Mouse (Mus musculus) liver, embryonic 13.5 days (tissue): ENCODE results near the gene Nsl1. TPM values are rescaled to one million over a fixed set of nuclear protein-coding genes. Genes with fewer than 3 reads are reported as not detected.
"Not testable (repeated sequence)": the region's sequence is repeated elsewhere in the genome, so short reads cannot be mapped to it uniquely, and the experiment has no call there.

ENCODE experiments used
- ATAC-seq: fragments of 200-750 bp; cut with Nextera tagmentation; 2 replicates; pipeline ENCODE4 v1.8.0; 2017; ENCODE audit warnings: low read depth, mild to moderate bottlenecking, moderate number of reproducible peaks, moderate library complexity
- DNase-seq: peaks from one replicate; pipeline ENCODE4 v3.0.0; 2022
- H3K27ac ChIP-seq: fragments of 300-500 bp; sonication (generic); 2 replicates; pipeline ENCODE4 v1.5.1; 2015; ENCODE audit warnings: moderate library complexity, mild to moderate bottlenecking, inconsistent platforms
- H3K27me3 ChIP-seq: fragments of 300-500 bp; sonication (generic); 2 replicates; pipeline ENCODE4 v1.6.1; 2015; ENCODE audit warnings: mild to moderate bottlenecking, inconsistent platforms
- H3K36me3 ChIP-seq: fragments of 300-500 bp; sonication (generic); 2 replicates; pipeline ENCODE4 v1.6.1; 2015; ENCODE audit warnings: mild to moderate bottlenecking, inconsistent platforms
- H3K4me1 ChIP-seq: fragments of 300-500 bp; sonication (generic); replicated peaks from 2 replicates; pipeline ENCODE4 v1.6.1; 2015; ENCODE audit warnings: inconsistent platforms
- H3K4me2 ChIP-seq: fragments of 300-500 bp; sonication (generic); 2 replicates; pipeline ENCODE4 v1.6.1; 2015; ENCODE audit warnings: inconsistent platforms, mild to moderate bottlenecking, moderate library complexity
- H3K4me3 ChIP-seq: fragments of 300-500 bp; sonication (generic); replicated peaks from 2 replicates; pipeline ENCODE4 v1.5.1; 2015; ENCODE audit warnings: mild to moderate bottlenecking, inconsistent platforms
- H3K9ac ChIP-seq: fragments of 300-500 bp; sonication (generic); 2 replicates; pipeline ENCODE4 v1.6.1; 2015; ENCODE audit warnings: mild to moderate bottlenecking, inconsistent platforms
- H3K9me3 ChIP-seq: fragments of 300-500 bp; sonication (generic); replicated peaks from 2 replicates; pipeline ENCODE4 v1.6.1; 2016; ENCODE audit warnings: inconsistent platforms
- WGBS: fragments of 180-500 bp; shearing (Covaris S2); methylation state at CpG from one replicate; pipeline ENCODE4 v1.1.7; 2015; ENCODE audit not compliant: insufficient replicate concordance; 5-methylcytosine and 5-hydroxymethylcytosine counted together
- polyA plus RNA-seq: library from polyadenylated mRNA; unstranded; fragments of >200 nt; fragmentation: Nextera tagmentation; extraction: Ambion mirVana; gene quantifications from 2 replicates; pipeline ENCODE4 v1.2.1, GENCODE M21; 2015

Nsl1 gene
- polyA plus RNA-seq, 1 experiment from 2014 or later: 16.7 TPM

GRCm38 (mm10) chr1:191030922-191031425 is 31.8 kb upstream of the Nsl1 start:
- H3K27me3 ChIP-seq, H3K36me3 ChIP-seq, H3K27ac ChIP-seq, H3K9ac ChIP-seq, DNase-seq, H3K4me1 ChIP-seq, H3K9me3 ChIP-seq, H3K4me2 ChIP-seq, H3K4me3 ChIP-seq, ATAC-seq: not testable (repeated sequence)
- 52% methylated on average over 6 of the region's 6 CpGs for WGBS

- no peak for ATAC-seq
These were observed 27.2 kb upstream of the Nsl1 start for GRCm38 (mm10) chr1:191035649-191036048.

GRCm38 (mm10) chr1:191036554-191037334 is 26.1 kb upstream of the Nsl1 start, which contains the start of gene Spata45:
Spata45 (plus strand) TSS chr1:191036639.
- no peaks in the 10 kb centered on the region for H3K4me1 ChIP-seq
- H3K27me3 ChIP-seq: no peaks in the 10 kb centered on the region
- H3K9me3 ChIP-seq: no peaks in the 10 kb centered on the region
- DNase-seq (no peak), ATAC-seq (no peak)
- H3K9ac ChIP-seq: no peak within 1 kb of the TSS
- no peak within 1 kb of the TSS for H3K27ac ChIP-seq
- H3K4me3 ChIP-seq: no peak within 1 kb of the TSS
- no peaks in the 10 kb centered on the region for H3K36me3 ChIP-seq
- H3K4me2 ChIP-seq: no peak within 1 kb of the TSS
- 58% methylated on average over 6 of the region's 6 CpGs for WGBS

More at GRCm38 (mm10) chr1:191035649-191036048, 27.2 kb upstream of the Nsl1 start:
- Histone ChIP-seq H3K4me3 (no peak overlapping the region), H3K27ac (no peak overlapping the region), H3K4me2 (no peak overlapping the region), H3K4me1 (no peaks in the 10 kb centered on the region), H3K9ac (no peak overlapping the region), H3K27me3 (no peaks in the 10 kb centered on the region), H3K36me3 (no peaks in the 10 kb centered on the region), H3K9me3 (no peaks in the 10 kb centered on the region)
- no peak for DNase-seq
- 34% methylated on average over 4 of the region's 4 CpGs for WGBS

- DNase-seq (no peak), ATAC-seq (no peak)
- Histone ChIP-seq H3K27me3 (no peaks in the 10 kb centered on the region), H3K4me1 (peaks cover 7% of the 10 kb centered on the region), H3K9ac (no peak overlapping the region), H3K9me3 (no peaks in the 10 kb centered on the region), H3K36me3 (no peaks in the 10 kb centered on the region), H3K27ac (no peak overlapping the region), H3K4me3 (no peak overlapping the region), H3K4me2 (no peak overlapping the region)
- 73% methylated on average over 4 of the region's 4 CpGs for WGBS
These were observed 24.8 kb upstream of the Nsl1 start for GRCm38 (mm10) chr1:191037999-191038398.

- ATAC-seq: no peak
- H3K27me3 ChIP-seq: no peaks in the 10 kb centered on the region
These were observed 21.5 kb upstream of the Nsl1 start for GRCm38 (mm10) chr1:191041352-191041751.

DNA sequence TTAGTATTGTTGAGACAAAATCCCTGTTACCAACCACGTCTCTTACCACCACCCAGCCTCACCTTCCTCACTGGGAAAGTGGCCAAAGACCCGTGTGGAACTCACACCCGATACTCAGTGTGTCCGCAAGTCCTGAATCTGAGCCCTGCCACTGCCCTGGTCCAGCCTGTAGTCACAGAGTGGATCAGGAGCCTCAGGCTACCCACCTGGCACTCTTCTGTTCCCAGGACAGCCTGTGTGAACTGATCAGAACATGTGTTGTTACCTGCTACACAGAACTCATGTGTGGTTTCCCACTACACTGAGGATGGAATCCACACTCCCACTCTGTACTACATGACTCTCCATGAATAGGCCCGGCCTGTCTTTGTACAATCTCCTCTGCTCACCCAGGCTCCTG is 20.7 kb upstream of the Nsl1 start:
- DNase-seq (no peak), ATAC-seq (no peak)
- Histone ChIP-seq H3K4me3 (no peak overlapping the region), H3K27me3 (no peaks in the 10 kb centered on the region), H3K36me3 (no peaks in the 10 kb centered on the region), H3K9me3 (no peaks in the 10 kb centered on the region), H3K9ac (no peak overlapping the region), H3K27ac (no peak overlapping the region), H3K4me2 (no peak overlapping the region), H3K4me1 (peaks cover 23% of the 10 kb centered on the region)
- 77% methylated on average over 5 of the region's 5 CpGs for WGBS

More at GRCm38 (mm10) chr1:191041352-191041751, 21.5 kb upstream of the Nsl1 start:
- DNase-seq: no peak
- H3K4me3 ChIP-seq: no peak overlapping the region
- no peak overlapping the region for H3K27ac ChIP-seq
- no peaks in the 10 kb centered on the region for H3K9me3 ChIP-seq
- no peak overlapping the region for H3K9ac ChIP-seq
- no peak overlapping the region for H3K4me2 ChIP-seq
- peaks cover 23% of the 10 kb centered on the region for H3K4me1 ChIP-seq
- no peaks in the 10 kb centered on the region for H3K36me3 ChIP-seq

DNA sequence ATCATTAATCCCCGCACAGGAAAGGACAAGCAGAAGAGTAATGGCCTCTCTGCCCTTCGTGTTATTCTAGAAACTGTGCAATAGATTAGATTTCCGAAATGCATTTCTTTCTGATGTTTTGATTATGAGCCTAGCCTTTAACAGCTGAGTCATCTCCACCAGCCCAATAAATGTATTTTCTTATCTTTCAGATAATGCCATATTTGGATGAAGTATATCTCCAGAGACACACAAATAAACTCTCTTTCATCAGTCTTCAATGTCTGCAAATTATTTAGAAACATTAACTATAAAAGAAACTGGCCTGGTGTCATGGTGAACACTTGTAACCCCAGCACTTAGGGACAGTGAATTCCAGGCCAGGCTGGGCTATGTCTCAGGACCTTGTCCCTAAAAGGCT is 20.1 kb upstream of the Nsl1 start:
- Histone ChIP-seq H3K4me2 (no peak overlapping the region), H3K9me3 (no peaks in the 10 kb centered on the region), H3K9ac (no peak overlapping the region), H3K4me1 (peaks cover 23% of the 10 kb centered on the region), H3K27me3 (no peaks in the 10 kb centered on the region), H3K27ac (no peak overlapping the region), H3K4me3 (no peak overlapping the region), H3K36me3 (no peaks in the 10 kb centered on the region)
- DNase-seq (no peak), ATAC-seq (no peak)
- WGBS: 55% methylated on average over 3 of the region's 3 CpGs

- H3K4me1 ChIP-seq: peaks cover 23% of the 10 kb centered on the region
- peak overlapping the region; percentile 50 for H3K27ac ChIP-seq
- H3K4me2 ChIP-seq: no peak overlapping the region
- no peaks in the 10 kb centered on the region for H3K9me3 ChIP-seq
- no peak overlapping the region for H3K4me3 ChIP-seq
- no peak for DNase-seq
- no peak overlapping the region for H3K9ac ChIP-seq
- no peaks in the 10 kb centered on the region for H3K27me3 ChIP-seq
- no peaks in the 10 kb centered on the region for H3K36me3 ChIP-seq
- ATAC-seq: peak; percentile 87
- WGBS: 61% methylated on average over 2 of the region's 2 CpGs
These were observed 17.5 kb upstream of the Nsl1 start for GRCm38 (mm10) chr1:191045264-191045663.

DNA sequence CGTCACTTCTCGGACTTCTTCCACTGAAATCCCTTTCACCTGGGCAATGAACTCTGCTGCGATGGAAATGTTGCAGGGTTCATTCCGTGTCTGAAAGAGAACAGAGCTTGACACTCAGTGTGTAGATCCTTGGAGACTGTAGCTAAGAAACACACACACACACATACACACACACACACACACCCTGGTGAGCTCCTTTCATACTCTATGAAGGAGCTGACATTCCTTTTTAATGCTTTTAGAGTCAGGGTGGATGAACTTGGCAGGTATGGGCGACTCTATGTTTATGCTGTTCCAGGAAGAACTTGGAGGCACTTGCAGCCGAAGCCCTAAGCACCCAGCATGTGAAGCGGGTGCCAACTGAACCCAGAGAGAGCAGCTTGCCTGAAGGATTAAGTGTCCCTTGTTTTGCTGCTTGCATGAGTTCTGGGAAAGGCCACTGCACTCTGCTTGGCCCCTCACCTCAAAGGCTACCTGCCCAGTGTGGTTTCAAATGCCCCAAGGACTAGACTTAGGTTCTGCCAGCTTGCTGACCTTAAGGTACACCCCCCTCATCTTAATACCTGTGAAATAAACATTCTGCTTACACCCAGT is 16.5 kb upstream of the Nsl1 start:
- no peak overlapping the region for H3K4me2 ChIP-seq
- ATAC-seq (no peak), DNase-seq (no peak)
- 69% methylated on average over 7 of the region's 7 CpGs for WGBS
- H3K27ac ChIP-seq: no peak overlapping the region
- H3K9me3 ChIP-seq: no peaks in the 10 kb centered on the region
- H3K36me3 ChIP-seq: no peaks in the 10 kb centered on the region
- H3K4me3 ChIP-seq: no peak overlapping the region
- H3K9ac ChIP-seq: no peak overlapping the region
- no peaks in the 10 kb centered on the region for H3K27me3 ChIP-seq
- H3K4me1 ChIP-seq: peaks cover 23% of the 10 kb centered on the region

DNA sequence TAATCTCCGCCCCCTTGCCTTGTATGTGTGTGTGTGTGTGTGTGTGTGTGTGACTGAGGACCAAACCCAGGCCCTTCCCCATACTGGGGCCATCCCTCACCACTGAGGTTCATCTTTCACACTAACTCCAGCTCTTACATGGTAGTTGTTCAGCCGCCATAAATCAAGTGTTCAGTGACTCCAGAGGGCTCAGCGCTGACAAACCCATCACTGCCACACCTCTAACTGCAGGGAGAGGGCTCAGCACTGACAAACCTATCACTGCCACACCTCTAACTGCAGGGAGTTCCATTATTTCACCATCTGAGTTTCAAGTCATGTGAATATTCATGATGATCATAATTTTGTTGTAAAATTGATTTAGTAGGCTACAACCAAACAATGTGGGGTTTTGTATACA is 9.3 kb upstream of the Nsl1 start:
- H3K4me3 ChIP-seq: no peak overlapping the region
- no peaks in the 10 kb centered on the region for H3K9me3 ChIP-seq
- H3K4me1 ChIP-seq: peaks cover 22% of the 10 kb centered on the region
- no peaks in the 10 kb centered on the region for H3K36me3 ChIP-seq
- no peaks in the 10 kb centered on the region for H3K27me3 ChIP-seq
- WGBS: 68% methylated on average over 3 of the region's 3 CpGs
- ATAC-seq (no peak), DNase-seq (no peak)
- H3K27ac ChIP-seq: no peak overlapping the region
- no peak overlapping the region for H3K4me2 ChIP-seq
- no peak overlapping the region for H3K9ac ChIP-seq

DNA sequence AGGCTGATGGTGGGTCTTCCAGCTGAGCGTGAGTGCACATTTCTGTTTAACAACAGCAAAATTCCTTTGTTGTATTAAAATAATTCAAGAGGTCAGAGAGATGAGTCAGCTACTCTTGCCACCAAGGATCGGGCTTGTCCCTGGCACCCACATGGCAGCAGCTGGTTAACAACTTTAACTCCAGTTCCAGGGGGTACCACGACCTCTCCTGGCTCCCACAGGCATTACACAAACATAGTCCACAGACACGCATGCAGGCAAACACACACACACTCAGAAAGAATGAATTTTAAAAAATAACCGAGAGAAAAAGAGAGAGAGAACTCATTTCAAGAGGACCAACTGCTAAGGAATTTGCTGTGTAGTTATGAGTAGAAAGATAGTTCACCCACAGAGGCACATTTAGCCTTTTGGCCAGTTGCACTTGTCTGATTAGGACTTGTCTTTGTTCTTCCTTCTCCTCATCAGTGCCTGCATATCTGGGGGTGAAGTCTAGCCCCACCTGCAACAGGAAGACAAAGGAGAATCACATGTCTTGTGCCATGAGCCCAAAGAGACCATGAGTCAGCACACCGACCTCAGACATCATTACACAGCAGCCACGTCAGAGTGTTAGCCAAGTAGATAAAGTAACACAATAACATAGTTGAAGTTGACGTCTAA is 7.8 kb upstream of the Nsl1 start:
- Histone ChIP-seq H3K4me1 (peaks cover 22% of the 10 kb centered on the region), H3K9ac (no peak overlapping the region), H3K27ac (peak overlapping the region; percentile 66), H3K4me2 (no peak overlapping the region), H3K9me3 (no peaks in the 10 kb centered on the region), H3K4me3 (no peak overlapping the region), H3K36me3 (no peaks in the 10 kb centered on the region), H3K27me3 (no peaks in the 10 kb centered on the region)
- ATAC-seq (peak; percentile 91), DNase-seq (peak; percentile 66)
- 31% methylated on average over 8 of the region's 8 CpGs for WGBS
